Mouse (Mus musculus) heart, adult 2 months (tissue): ENCODE data around the gene Abr.

Experiments
- CTCF ChIP-seq: fragments of 200-600 bp; IDR thresholded peaks from 2 replicates; pipeline ENCODE4 v1.8.1; 2022; ENCODE audit warnings: antibody characterized with exemption, mild to moderate bottlenecking, moderate library complexity
- EP300 ChIP-seq: fragments of 200-500 bp; IDR thresholded peaks from 2 replicates; pipeline ENCODE4 v1.6.1; 2011; ENCODE audit warnings: low read depth, low read length, control low read depth; ENCODE audit not compliant: insufficient read depth
- POLR2A ChIP-seq: fragments of 200-500 bp; IDR thresholded peaks from 2 replicates; pipeline ENCODE4 v1.6.1; 2011; ENCODE audit warnings: mild to moderate bottlenecking, low read depth, low read length, control low read depth; ENCODE audit not compliant: insufficient read depth

- TF ChIP-seq CTCF = no peak
- TF ChIP-seq EP300 = no peak
- no peak for TF ChIP-seq POLR2A
Measured at GRCm38 (mm10) chr11:76484033-76484432, 138.1 kb downstream of the Abr start.
